Mouse (Mus musculus) 3T3-L1 (cell line): ENCODE data around the gene Fndc3b.

Source experiments
- DNase-seq: peaks from one replicate; pipeline ENCODE4 v3.0.0-alpha.2; 2015; ENCODE audit warnings: low read depth, low spot score

Gene Fndc3b

DNA sequence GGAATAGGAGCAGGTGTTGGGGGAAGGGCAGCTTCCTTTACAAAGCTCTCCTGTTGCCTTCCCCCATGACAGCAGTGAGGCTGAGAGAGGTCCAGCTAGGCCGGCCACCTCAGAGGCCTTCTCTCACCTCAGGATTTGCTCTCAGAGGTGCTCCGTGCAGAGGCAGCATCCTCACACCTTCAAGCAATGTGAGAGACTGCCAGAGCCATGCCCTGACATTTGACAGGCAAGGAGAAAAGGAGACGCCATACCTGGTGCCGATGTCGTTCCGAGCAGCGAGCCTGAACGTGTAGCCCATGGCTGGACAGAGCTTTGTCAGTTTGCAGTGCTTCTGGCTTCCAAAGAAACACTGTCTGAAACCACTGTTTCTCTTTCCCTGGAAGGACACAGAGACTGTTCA lies 241.1 kb downstream of the Fndc3b start:
- DNase-seq = no peak

DNA sequence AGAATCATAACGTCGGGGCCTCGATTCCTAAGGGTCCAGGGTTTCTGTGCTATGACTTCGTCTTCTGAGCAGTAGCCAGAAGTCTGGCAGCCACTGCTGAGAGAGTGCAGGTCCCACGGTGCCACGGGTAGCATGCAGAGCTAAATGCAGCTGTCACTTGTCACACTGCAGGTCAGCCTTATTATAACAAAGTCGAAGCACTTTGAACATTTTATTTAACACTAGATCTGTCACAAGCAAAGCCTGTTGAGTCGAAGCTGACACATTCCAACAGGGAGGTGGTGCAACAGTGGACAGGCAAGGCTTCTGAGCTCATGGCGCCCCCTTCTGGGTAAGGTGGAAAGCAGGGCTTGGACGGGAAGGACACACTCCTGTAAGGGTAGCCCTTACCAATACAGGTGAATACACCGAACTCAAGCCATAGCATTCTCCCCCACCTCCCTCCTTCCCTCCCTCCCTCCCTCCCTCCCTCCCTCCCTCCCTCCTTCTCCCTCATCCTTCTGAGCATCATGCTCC lies 243.5 kb downstream of the Fndc3b start:
- DNase-seq = peak; percentile 46

DNA sequence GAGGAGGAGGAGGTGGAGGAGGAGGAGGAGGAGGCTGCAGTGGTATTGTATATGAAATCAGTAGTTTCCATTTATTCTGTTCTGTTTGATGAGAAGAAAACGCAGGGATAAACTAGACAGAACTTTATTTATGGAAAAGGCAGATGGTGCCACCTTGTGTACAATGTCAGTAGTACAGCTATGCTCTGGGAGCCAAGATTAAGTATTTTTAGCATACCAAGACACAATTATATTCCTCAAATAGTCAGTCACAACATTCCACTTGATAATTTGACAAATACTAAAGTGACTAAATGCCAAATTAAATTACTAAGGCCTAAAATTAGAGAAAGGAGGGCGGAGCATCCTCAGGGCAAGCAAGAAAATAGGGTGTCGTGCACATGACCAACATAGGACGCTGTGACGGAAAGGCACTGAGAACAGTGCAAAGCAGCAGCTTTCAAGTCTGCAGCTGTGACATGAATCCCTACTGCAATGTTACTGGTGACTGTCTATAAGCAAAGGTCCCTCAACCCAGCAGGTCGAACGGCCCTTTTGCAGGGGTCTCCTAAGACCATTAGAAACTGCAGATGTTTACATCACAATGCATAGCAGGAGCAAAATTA lies 244.7 kb downstream of the Fndc3b start:
- peak; percentile 78 for DNase-seq

DNA sequence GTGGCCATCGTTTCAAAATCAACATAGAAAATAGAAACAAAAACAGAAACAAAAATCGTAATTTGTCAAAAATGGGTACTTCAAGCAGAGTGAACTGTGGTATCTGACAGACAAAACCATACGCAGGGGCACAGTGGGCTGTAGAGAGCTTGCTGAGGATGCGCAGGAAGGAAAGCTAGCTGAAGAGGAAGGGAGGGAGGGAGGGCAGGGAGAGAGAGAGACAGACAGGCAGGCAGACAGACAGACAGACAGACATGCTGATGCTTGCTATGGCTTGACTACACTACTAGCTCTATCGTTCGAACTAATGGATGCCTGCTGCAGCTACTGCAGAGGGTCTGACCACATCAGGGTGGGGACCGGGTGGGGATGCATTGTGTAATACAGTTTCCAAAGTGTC lies 247.7 kb downstream of the Fndc3b start:
- no peak for DNase-seq

DNA sequence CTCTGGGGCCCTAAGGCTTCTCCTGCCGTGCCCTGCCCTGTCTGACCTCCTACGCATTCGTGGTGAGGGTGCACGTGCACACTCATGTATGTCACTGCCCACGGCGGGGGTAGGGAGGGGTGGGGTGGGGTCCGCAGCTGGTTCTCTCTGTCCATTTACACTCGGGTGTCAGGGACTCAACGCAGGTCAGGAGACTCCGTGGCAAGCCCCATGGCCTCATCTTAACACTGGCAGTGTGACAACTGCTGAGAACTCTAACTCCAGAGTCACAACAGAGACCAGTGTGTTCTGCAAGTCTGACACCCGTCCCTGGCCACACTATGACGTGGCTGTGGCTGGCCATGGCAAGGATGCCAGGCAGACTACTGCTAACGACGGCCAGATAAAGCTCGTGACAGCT lies 248.2 kb downstream of the Fndc3b start:
- DNase-seq = no peak

DNA sequence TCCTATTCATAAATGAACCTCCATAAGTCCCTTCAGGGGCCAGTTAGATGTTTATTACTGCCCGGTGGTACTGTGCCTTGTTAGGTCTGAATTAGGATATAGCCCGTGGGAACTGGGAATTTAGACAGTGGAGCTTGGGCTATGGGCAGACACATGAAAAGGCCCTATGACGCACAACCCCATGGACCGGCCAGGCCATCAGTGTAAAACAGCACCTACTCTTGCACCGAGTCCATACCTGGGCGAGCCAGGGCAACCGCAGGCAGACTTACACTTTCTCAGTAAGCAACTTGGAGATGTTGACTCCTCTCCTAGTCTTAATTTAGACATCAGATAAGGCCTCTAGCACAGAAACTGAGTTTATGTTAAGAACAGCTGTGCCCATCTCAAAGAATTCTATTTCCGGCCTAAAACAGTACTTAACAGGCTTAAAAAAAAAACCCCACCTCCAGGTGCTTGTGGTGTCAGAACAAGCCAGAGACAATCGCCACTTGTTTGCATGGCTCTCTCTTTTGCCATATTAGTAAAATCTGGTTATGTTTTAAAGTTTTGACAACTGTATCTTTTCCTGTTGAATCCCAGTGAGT lies 248.7 kb downstream of the Fndc3b start:
- DNase-seq = no peak

DNA sequence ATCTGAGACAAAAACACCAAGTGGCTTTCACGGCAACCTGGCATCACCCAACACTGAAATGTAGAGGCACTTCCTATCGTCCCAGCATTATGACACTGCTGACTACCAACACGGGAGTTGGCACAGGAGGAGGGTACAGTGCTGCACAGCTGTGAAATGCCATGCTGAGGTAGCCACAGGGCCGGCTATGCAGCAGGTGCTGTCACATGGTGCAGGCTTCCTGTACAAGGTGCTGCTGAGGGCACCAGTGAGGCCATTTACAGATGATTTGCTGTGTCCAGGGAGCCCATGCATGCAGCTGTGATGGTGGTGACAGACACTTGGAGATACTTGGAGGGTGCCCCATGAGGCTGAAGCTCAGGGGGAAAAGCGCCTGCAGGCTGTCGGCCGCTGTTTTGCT lies 249.2 kb downstream of the Fndc3b start:
- no peak for DNase-seq

DNA sequence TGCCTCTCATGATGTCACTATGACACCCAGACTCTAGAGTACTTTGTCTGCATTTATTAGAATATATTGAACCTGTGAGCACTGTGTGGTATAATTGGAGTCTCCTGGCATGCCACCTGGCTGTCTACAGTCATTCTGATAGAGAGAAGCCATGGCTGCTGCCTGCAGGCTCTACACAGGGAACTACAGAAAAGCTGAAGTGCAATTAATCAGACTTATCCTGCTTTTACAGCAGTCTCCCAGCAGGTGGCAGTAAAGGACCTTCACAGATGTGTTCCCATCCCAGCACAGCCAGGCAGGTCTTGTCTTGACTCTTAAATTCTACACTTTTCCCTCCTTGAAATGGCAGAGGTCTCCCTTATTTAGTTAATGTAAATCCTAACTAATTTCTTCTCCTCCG lies 250.1 kb downstream of the Fndc3b start:
- peak; percentile 90 for DNase-seq

DNA sequence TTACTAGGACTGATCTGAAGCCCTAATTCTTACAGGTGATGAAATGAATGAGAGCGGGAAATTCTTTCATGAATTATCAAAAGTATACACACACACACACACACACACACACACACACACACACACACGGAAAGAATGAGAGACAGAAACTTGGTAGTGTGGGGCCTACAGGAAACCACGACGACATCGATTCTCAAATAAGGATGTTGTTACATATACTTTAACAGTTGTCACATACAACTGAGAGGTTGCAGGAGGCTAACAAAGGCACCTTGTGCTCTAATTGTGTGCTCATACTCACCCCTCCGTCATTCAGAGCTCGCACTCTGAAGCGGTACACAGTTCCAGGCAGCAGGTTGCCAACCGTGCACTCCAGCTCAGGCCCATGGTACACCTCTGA lies 252.7 kb downstream of the Fndc3b start:
- no peak for DNase-seq

DNA sequence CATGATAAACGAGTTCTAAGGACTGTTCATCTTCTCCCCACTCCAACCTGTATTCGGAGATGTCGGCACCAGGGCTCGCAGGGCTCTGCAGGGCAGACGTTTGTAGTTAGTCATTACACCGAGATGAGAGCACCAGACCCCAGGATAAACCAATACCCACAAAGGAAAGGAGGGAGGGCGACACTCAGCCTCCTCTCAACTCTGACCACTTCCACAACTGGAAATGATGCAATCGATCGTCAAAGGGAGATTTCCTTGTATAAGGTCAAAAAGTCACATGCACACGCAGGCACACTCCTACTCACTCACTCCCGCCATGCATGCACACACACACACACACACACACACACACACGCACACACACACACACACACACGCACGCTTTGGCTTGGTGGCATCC lies 254.6 kb downstream of the Fndc3b start:
- DNase-seq = no peak

DNA sequence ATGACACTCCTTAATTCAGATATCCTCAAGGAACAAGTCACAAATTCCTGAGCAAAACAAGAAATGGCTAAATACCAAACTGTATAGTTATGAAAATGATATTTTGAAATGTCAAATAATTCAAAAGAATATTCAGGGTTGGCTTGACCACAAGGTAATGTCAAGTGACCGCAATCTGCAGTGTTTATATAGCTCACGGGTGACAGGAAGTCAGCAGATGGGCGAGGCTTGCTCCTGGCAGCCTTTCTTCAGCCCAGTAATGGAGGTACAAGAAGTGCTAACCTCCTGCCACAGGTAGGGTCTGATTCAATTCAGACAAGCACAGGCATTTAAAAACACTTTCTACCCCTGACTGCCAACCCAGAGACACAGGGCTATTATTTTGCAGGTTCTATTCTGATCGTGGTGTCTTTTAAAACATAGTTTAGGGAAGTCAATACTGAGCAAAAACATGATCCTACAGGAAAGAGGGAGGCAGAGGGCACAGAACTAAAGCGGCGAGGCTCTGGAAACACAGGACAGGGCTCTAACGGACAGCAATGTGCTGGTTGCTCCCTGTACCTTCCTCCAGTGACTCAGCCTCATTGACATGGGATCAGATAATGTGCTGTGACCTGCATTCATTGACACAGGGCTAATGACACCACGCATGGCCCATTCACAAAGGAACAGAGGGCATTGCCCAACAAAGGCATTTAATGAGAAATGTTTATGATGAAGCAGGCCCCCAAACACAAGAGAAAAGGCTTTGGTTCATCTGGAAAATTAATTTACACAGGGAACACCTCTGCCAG lies 256.5 kb downstream of the Fndc3b start:
- no peak for DNase-seq

DNA sequence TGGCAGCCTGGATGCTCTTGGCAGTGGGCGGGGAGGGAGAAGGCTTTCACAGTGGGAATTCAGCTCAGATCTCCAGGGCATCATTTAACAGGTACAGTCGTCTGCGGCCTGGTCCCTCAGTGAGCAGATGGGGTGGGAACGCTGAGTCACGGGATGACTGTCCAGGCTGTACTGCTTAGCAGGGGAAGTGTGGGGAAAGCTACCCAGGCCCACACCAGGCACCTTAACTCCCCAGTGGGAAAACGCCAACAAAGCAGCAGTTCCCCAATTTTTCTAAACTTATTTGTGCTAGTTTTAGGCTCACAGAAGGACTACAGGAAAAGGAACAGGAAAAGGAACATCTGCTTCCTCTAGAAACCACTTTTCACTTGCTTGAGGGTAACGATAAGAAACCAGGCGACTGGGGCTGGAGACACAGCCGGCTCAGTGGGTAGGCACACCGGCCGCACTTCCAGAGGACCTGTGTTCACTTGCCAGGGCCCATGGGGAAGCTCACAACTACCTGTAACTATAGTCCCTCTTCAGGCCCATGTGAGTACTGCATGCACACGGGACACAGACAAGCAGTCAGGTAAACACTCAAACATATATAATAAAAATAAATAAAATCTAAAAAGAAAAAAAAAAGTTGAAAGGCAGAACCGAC lies 257.5 kb downstream of the Fndc3b start:
- peak; percentile 36 for DNase-seq

DNA sequence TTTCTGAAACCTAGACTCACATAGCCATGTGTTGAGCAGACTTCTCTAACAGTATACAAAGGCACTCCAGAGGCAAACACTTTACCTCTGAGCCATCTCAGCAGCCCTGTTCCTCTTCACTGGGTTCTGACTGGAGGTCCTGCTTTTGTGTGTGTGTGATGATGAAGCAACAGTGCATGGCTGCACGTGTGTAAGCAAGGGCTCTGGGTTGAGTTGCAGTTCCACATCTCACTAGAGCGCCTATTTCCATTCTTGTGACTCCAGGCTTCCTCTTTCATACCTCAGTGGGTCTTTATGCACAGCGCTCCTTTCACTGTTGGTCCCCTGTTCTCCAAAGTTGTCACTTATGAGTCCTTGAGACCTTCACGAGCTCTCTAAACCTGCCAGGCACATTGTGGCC lies 261.7 kb downstream of the Fndc3b start:
- DNase-seq = no peak

DNA sequence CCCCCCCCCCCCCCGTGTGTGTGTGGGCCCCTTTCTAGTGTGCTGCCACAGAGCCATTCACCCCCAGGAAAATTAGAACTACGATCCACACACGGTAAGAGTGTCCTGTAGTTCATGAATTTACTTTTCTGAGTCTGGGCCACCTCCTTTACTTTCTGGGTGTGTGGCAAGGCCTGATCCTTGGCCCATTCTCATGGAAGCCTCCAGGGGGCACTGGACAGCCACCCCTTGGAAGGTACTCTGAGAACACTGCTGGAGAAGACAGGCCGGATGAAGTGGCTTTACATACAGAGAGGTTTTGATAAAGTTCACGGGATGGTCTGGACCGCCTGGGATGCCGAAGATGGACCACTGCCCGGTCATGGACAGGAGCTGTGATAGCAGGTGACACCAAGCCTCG lies 262.7 kb downstream of the Fndc3b start:
- peak; percentile 58 for DNase-seq

DNA sequence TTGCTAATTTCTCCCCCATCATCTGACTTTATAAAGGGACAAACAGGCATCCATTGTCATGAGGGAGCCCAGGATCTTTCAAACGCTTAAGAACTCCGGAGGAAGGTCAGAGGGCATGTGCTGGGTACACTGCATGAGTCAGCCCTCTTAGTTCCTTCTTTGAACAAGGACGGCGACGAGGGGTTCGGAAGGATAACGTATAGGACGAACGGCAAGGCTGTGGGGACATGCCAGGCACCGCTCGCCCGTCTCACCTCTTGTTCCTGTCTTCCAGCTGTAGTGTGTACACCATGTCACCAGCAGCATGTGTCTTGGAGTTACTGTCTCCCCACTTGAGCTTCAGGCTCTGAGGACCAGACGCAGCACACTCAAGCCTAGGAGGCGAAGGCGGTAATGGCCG lies 271.4 kb downstream of the Fndc3b start:
- no peak for DNase-seq

DNA sequence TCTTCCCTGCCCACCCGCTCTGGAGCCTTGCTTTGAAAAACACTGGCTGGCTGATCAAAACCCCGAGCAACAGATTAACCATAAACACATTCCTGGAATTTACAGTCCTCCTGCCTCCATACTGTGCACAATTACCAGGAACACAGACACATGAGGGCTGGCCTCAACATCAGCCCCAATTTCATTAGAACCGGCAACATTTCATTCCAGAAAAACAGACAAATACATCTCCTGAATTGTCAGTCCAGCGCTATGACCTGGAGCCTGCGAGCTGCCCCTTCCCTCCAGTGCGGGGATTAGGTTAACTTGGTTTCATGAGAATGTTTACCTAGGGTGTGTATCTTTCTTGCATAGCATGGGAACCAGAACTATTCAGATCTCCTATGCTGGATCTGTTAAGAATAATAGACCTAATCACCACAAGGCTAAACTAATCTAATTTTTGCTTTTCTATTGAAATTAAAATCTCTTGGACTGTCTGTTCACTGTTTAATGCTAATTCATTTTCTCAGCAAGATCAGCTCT lies 275.9 kb downstream of the Fndc3b start:
- DNase-seq = no peak

DNA sequence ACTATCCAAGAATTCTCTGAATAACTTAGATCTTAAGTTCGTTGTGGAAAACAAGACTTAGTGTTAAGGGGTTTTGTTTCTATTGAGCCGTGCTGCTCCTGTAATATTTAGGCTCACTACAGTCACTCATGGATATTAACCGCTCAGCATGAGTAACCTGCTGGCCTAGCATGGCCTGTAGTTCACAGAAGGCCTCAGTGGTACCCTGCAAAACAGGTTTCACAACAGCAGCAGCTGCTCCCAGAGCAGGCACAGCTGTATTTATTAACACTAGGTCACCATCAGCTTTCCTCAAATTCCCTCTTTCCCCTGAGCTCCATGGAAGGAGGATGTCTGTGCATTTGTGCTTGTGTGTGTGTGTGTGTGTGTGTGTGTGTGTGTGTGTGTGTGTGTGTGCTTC lies 278.1 kb downstream of the Fndc3b start:
- DNase-seq = no peak

DNA sequence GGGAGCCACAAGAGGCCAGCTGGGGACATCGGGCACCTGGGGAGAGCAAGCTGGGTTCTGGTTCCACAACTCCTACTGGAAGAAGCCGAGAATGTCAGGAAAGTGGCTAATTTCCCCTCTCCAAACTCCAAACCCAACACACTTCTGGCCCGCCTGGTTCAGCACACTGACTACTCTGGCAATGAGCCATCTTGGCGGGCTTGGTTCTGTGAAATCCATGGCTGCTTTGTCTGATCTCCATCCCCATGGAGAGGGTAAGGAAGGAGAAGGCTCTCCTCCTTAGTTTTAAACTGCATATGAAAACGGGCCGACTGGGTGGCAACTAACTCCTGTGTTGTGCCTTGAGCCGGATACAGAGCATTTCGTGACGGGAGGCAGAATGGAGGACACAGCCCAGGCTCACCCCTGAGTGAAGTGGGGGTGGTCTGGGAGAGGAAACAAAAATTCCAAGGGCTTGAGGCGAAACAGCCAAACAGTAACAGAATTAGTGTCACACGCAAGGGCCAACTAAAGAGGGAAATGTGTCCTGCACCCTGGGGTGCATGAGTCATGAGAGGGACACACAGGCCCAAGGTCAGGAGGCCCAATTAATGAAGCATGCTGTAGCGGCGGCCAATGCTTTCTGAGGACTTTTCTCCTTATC lies 280.4 kb downstream of the Fndc3b start:
- no peak for DNase-seq

DNA sequence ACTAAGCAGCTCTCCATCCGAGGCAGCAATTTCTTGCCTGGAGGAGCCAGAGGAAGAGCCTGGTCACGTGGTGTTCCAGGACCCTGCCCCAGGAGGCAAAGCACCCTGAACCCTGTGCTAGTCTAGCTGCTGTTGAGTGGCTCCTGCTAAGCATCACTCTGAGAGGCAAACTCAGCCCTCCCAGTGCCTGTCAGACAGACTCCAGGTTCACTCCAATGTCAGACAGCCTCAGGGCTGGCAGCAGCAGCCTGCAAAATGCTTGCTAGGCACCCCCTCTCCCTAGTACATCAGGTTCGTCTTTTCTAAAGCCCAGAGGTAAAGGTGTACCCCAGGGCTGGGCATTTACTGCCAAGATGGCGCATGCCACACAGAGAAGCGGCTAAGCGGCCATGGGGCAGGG lies 283.7 kb downstream of the Fndc3b start:
- DNase-seq = no peak

DNA sequence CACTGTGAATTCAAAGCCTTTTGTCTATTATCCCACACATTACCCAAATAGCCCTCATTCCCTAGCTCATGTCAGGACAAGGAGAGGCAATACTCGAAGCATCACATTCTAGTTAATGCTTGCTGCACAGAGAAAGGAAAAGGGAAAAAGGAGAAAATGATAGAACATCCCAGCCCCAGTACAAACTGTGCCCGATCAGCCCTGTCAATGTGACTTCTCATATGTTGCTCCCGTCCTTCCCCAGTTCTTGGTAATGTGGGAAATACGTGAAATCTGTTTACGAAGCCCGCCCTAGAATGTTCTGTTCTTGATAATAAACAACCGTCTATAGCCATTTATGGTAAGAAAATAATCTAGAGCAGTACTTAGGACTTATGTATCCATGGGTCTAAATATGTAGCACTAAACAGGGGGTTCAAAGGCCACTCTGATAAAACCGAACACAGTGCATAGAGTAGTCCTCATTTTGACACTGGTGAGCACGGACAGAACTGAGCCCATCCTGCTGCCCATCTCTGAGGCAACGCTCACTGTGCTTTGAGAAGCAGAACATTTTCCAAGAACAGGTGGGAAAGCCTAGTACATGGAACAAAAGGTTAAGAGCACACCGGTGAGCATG lies 286.9 kb downstream of the Fndc3b start:
- DNase-seq = no peak

DNA sequence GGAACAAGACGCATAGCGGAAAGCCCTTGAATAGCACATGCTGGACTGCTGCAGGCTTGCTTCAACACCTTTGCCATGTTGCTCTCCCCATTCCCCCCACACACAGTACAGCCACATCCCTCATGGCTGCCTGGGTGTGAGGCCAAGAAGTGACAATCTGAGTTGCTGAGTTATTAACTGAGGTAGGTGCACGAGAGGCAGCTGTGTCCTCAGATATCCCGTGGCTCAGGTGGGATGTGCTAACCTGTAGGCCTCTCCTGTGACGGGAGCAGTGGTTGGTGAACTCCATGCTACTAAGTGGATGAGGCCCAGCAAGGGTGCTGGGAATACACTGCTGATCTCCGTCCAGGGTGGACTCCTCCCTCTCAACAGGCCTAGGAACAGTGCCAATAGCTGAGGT lies 288.6 kb downstream of the Fndc3b start:
- DNase-seq = no peak
